22 mouse cellular contexts compared by ENCODE assay signal in the genomic region with DNA sequence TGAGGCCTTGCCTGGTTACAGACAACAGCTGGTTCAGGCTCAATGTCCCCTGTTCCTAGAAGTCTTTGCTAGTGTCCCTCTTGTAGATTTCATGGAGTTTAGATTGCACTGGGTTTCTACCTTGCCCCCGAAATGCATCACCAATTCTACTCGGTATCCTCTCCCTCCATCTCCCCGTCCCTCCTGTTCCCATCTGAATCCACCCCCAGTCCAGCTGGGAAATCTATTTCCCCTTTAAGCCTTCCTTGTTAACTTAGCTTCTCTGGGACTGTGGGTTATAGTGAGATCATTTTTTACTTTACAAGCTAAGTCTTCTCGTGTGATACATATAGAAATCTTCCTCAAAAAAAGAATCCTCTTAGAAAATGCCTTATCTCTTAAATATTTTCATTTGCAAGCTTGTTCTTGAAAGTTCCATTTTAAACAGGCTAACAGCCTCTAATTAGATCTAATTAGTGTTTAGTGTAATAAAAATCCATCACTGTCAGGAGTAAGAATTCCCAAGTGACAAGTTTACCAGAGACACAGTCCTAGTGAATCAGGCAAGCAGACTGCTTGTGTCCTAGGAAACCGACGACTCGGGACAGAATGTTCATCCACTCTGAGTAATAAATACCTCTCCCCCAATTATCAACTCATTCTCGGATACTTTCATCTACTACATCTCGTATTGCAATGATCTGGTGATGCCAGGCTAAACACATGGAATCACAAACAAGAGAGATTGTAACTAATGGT.
DNase-seq lines count a peak whose midpoint lies in the region; ATAC-seq and TF ChIP-seq lines count a peak whose summit lies in the region.
"Had no signal": no experiment of that assay in that cellular context is flagged by ENCODE, and none has a peak within 500 bp of the region (broad histone marks: within the 10 kb centered on the region; RNA-seq: fewer than 3 reads in every experiment).

No protein-coding gene starts in this region.

- DNase-seq in midbrain, postnatal 0 days (ENCODE audit: low spot score), result peak; percentile 31
- DNase-seq in hindbrain, postnatal 0 days (ENCODE audit: low spot score), result peak; percentile 24
- peak; percentile 60 for DNase-seq in telencephalon, adult 2 months (ENCODE audit: low read depth, low spot score)
- no peak for DNase-seq in thymus, adult 18-20 months
- DNase-seq: adrenal gland, postnatal 14 days; cerebellum, adult 18-20 months; cerebellum, postnatal 25 days; gastrocnemius, postnatal 10 days; heart, adult 11 months; heart, postnatal 14 days; kidney, adult 8-10 months; kidney, postnatal 25 days; thymus, postnatal 4 days had no signal

- no peaks in the 10 kb centered on the region for H3K36me3 ChIP-seq in hindbrain, embryonic 13.5 days
- no peaks in the 10 kb centered on the region for H3K36me3 ChIP-seq in hindbrain, embryonic 16.5 days (ENCODE audit: control insufficient read depth, insufficient read depth, low read length)
- no peaks in the 10 kb centered on the region for H3K36me3 ChIP-seq in midbrain, postnatal 0 days (ENCODE audit: insufficient read depth, low read length)
- H3K36me3 ChIP-seq in midbrain, embryonic 15.5 days (replicated peaks), result no peaks in the 10 kb centered on the region
- H3K36me3 ChIP-seq in hindbrain, postnatal 0 days (ENCODE audit: insufficient read depth, low read length), result no peaks in the 10 kb centered on the region
- H3K36me3 ChIP-seq: forebrain, embryonic 10.5 days; heart, embryonic 12.5 days; liver, embryonic 15.5 days had no signal

- no peaks in the 10 kb centered on the region for H3K27me3 ChIP-seq in hindbrain, embryonic 13.5 days
- no peaks in the 10 kb centered on the region for H3K27me3 ChIP-seq in hindbrain, embryonic 16.5 days (replicated peaks; ENCODE audit: control insufficient read depth, insufficient read depth, low read length)
- H3K27me3 ChIP-seq in midbrain, postnatal 0 days (ENCODE audit: insufficient read depth, low read length), result no peaks in the 10 kb centered on the region
- no peaks in the 10 kb centered on the region for H3K27me3 ChIP-seq in midbrain, embryonic 15.5 days (replicated peaks)
- no peaks in the 10 kb centered on the region for H3K27me3 ChIP-seq in hindbrain, postnatal 0 days (ENCODE audit: insufficient read depth, low read length)
- H3K27me3 ChIP-seq: heart, embryonic 12.5 days; liver, embryonic 15.5 days had no signal

- peak; percentile 82 for ATAC-seq in hindbrain, embryonic 13.5 days (ENCODE audit: low FRiP score)
- no peak for ATAC-seq in hindbrain, embryonic 16.5 days
- ATAC-seq in midbrain, postnatal 0 days (ENCODE audit: low FRiP score), result no peak
- ATAC-seq in midbrain, embryonic 15.5 days (replicated peaks), result no peak
- ATAC-seq in hindbrain, postnatal 0 days, result peak; percentile 59; the same call in 1 of the 2 replicates
- ATAC-seq: inflammation-experienced regulatory T-cells, adult 6 months had no signal

- no peak overlapping the region for H3K4me2 ChIP-seq in hindbrain, embryonic 13.5 days
- no peak overlapping the region for H3K4me2 ChIP-seq in hindbrain, embryonic 16.5 days (ENCODE audit: low read length)
- H3K4me2 ChIP-seq in midbrain, postnatal 0 days (ENCODE audit: low read depth, low read length, poor library complexity, severe bottlenecking), result no peak overlapping the region
- no peak overlapping the region for H3K4me2 ChIP-seq in midbrain, embryonic 15.5 days
- H3K4me2 ChIP-seq in hindbrain, postnatal 0 days (ENCODE audit: low read depth, low read length), result no peak overlapping the region
- H3K4me2 ChIP-seq: heart, embryonic 12.5 days; liver, embryonic 15.5 days; midbrain, embryonic 11.5 days had no signal

- no peak for TF ChIP-seq CTCF in midbrain, postnatal 0 days (IDR thresholded peaks at IDR 0.05)
- no peak for TF ChIP-seq CTCF in hindbrain, postnatal 0 days (IDR thresholded peaks at IDR 0.05; ENCODE audit: low read depth)

- no peak overlapping the region for H3K4me3 ChIP-seq in hindbrain, embryonic 13.5 days
- no peak overlapping the region for H3K4me3 ChIP-seq in hindbrain, embryonic 16.5 days (ENCODE audit: low read length)
- H3K4me3 ChIP-seq in midbrain, postnatal 0 days (ENCODE audit: low read depth, low read length), result no peak overlapping the region
- H3K4me3 ChIP-seq in midbrain, embryonic 15.5 days, result no peak overlapping the region
- H3K4me3 ChIP-seq in hindbrain, postnatal 0 days (ENCODE audit: low read length), result no peak overlapping the region
- H3K4me3 ChIP-seq: forebrain, embryonic 10.5 days; heart, embryonic 12.5 days; liver, embryonic 15.5 days had no signal

- peaks cover 6% of the 10 kb centered on the region; the same call in 1 of the 2 replicates for H3K4me1 ChIP-seq in hindbrain, embryonic 13.5 days (replicated peaks)
- H3K4me1 ChIP-seq in hindbrain, embryonic 16.5 days (ENCODE audit: control insufficient read depth, insufficient read depth, low read depth, low read length), result no peaks in the 10 kb centered on the region
- H3K4me1 ChIP-seq in midbrain, postnatal 0 days (ENCODE audit: insufficient read depth, low read length), result no peaks in the 10 kb centered on the region
- H3K4me1 ChIP-seq in midbrain, embryonic 15.5 days, result no peaks in the 10 kb centered on the region
- no peaks in the 10 kb centered on the region for H3K4me1 ChIP-seq in hindbrain, postnatal 0 days (ENCODE audit: insufficient read depth, low read length)
- H3K4me1 ChIP-seq: heart, embryonic 12.5 days; liver, embryonic 15.5 days had no signal

- H3K9me3 ChIP-seq in hindbrain, embryonic 13.5 days, result no peaks in the 10 kb centered on the region
- no peaks in the 10 kb centered on the region for H3K9me3 ChIP-seq in hindbrain, embryonic 16.5 days (ENCODE audit: control insufficient read depth, low read length)
- no peaks in the 10 kb centered on the region for H3K9me3 ChIP-seq in midbrain, postnatal 0 days (ENCODE audit: low read length)
- H3K9me3 ChIP-seq in midbrain, embryonic 15.5 days, result no peaks in the 10 kb centered on the region
- H3K9me3 ChIP-seq in hindbrain, postnatal 0 days (ENCODE audit: low read length), result no peaks in the 10 kb centered on the region
- H3K9me3 ChIP-seq: forebrain, embryonic 10.5 days; heart, embryonic 12.5 days; liver, embryonic 15.5 days had no signal

- no peak overlapping the region for H3K9ac ChIP-seq in hindbrain, embryonic 13.5 days
- H3K9ac ChIP-seq in hindbrain, embryonic 16.5 days (ENCODE audit: low read depth, low read length), result no peak overlapping the region
- H3K9ac ChIP-seq in midbrain, postnatal 0 days (replicated peaks; ENCODE audit: low read length, poor library complexity, severe bottlenecking), result no peak overlapping the region
- no peak overlapping the region for H3K9ac ChIP-seq in midbrain, embryonic 15.5 days
- H3K9ac ChIP-seq in hindbrain, postnatal 0 days (replicated peaks; ENCODE audit: low read length), result no peak overlapping the region
- H3K9ac ChIP-seq: heart, embryonic 12.5 days; liver, embryonic 15.5 days had no signal

- WGBS in hindbrain, embryonic 13.5 days, result 44% methylated on average over 9 of the region's 9 CpGs
- 46% methylated on average over 9 of the region's 9 CpGs for WGBS in hindbrain, embryonic 16.5 days
- WGBS in midbrain, postnatal 0 days, result 74% methylated on average over 9 of the region's 9 CpGs
- WGBS in midbrain, embryonic 15.5 days, result 80% methylated on average over 9 of the region's 9 CpGs
- 59% methylated on average over 9 of the region's 9 CpGs for WGBS in hindbrain, postnatal 0 days

- peak overlapping the region; percentile 71 for H3K27ac ChIP-seq in hindbrain, embryonic 13.5 days
- no peak overlapping the region for H3K27ac ChIP-seq in hindbrain, embryonic 16.5 days (ENCODE audit: low read depth, low read length)
- no peak overlapping the region for H3K27ac ChIP-seq in midbrain, postnatal 0 days (ENCODE audit: low read depth, low read length)
- H3K27ac ChIP-seq in midbrain, embryonic 15.5 days, result no peak overlapping the region
- H3K27ac ChIP-seq in hindbrain, postnatal 0 days, result no peak overlapping the region
- H3K27ac ChIP-seq: forebrain, embryonic 10.5 days; liver, embryonic 15.5 days; macrophage had no signal

Comparison
In these comparisons a context has a peak if more than half of its experiments do, and no peak if none do; other contexts are left out.
1. ATAC-seq: peak in hindbrain, embryonic 13.5 days (single experiment) and hindbrain, postnatal 0 days (single experiment); none in hindbrain, embryonic 16.5 days (single experiment), midbrain, postnatal 0 days (single experiment) and midbrain, embryonic 15.5 days (single experiment).
2. DNase-seq: peak in midbrain, postnatal 0 days (single experiment), hindbrain, postnatal 0 days (single experiment) and telencephalon, adult 2 months (single experiment); none in thymus, adult 18-20 months (0 of 2).